Mouse (Mus musculus): ENCODE results near the gene Tmem145.

GRCm38 (mm10) chr7:25286989-25287388 lies 18.9 kb upstream of the Tmem145 start:
- no peak for TF ChIP-seq CTCF (IDR thresholded peaks at IDR 0.05; ENCODE audit: extremely low read depth, insufficient read depth, low read length)
- TF ChIP-seq POLR2A (IDR thresholded peaks at IDR 0.05; ENCODE audit: extremely low read depth, insufficient read depth, low read length): no peak
